Mouse (Mus musculus) brain, embryonic 14.5 days (tissue): Measurements from ENCODE around the gene Mfsd13b. TPM values are rescaled to one million over a fixed set of nuclear protein-coding genes. Genes with fewer than 3 reads are reported as not detected.
"Not testable (repeated sequence)": the region's sequence is repeated elsewhere in the genome, so short reads cannot be mapped to it uniquely, and the experiment has no call there.

ENCODE experiments used
- DNase-seq: peaks from one replicate; pipeline ENCODE4 v3.0.0-alpha.2; 2011; ENCODE audit warnings: low read depth
- CTCF ChIP-seq: fragments of 200-500 bp; IDR thresholded peaks from 2 replicates; pipeline ENCODE4 v1.5.1; 2012; ENCODE audit warnings: inconsistent platforms, mild to moderate bottlenecking, moderate library complexity, borderline replicate concordance; ENCODE audit not compliant: insufficient read depth, insufficient read length; ENCODE audit errors: extremely low read depth
- POLR2A ChIP-seq: fragments of 200-500 bp; IDR thresholded peaks from 2 replicates; pipeline ENCODE4 v1.6.1; 2012; ENCODE audit warnings: mild to moderate bottlenecking, inconsistent platforms, borderline replicate concordance; ENCODE audit not compliant: poor library complexity, insufficient read depth, insufficient read length, severe bottlenecking; ENCODE audit errors: extremely low read depth
- polyA plus RNA-seq: library from polyadenylated mRNA; depleted of rRNA; stranded (reverse); fragments of >200 nt; gene quantifications from 2 replicates; pipeline ENCODE4 v1.2.3, GENCODE M21; 2012

The Mfsd13b gene
- polyA plus RNA-seq, 1 experiment = 0.22 TPM

- no peak for TF ChIP-seq CTCF
- no peak for TF ChIP-seq POLR2A
Measured at GRCm38 (mm10) chr7:121000065-121000822, 17.9 kb downstream of the Mfsd13b start.

GRCm38 (mm10) chr7:121001879-121002278, 19.6 kb downstream of the Mfsd13b start:
- no peak for TF ChIP-seq CTCF
- TF ChIP-seq POLR2A = no peak
- DNase-seq = no peak

More at GRCm38 (mm10) chr7:121000065-121000822, 17.9 kb downstream of the Mfsd13b start:
- DNase-seq = no peak

GRCm38 (mm10) chr7:121002407-121002928, 20.2 kb downstream of the Mfsd13b start:
- DNase-seq = peak; percentile 11
- TF ChIP-seq POLR2A = no peak
- TF ChIP-seq CTCF = no peak

- no peak for DNase-seq
Measured at GRCm38 (mm10) chr7:121003793-121004418, 21.6 kb downstream of the Mfsd13b start.

GRCm38 (mm10) chr7:121011794-121012689, 29.7 kb downstream of the Mfsd13b start:
- TF ChIP-seq POLR2A (no peak), CTCF (no peak)

More at GRCm38 (mm10) chr7:121003793-121004418, 21.6 kb downstream of the Mfsd13b start:
- TF ChIP-seq POLR2A = no peak
- no peak for TF ChIP-seq CTCF

DNA sequence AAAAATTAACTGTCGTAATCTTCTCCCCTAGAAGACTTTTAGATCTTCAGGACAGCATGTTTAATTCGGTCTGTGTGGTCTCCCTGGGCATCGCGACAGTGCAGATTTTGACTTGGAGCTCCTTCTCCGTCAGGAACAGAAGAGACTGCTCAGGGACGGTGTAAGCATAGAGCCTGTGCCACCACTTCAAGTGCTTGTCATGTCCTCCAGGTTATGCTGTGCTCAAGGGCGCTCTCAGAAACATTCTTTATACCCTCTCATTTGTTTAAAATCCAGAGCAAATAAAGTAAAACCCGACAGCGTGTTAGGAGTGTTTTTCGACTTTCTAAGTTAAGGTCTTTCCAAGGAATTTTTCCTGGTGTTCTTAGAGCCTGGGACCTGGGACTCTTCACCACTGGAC, 32.2 kb downstream of the Mfsd13b start:
- DNase-seq = no peak
- TF ChIP-seq CTCF = no peak
- no peak for TF ChIP-seq POLR2A

More at GRCm38 (mm10) chr7:121011794-121012689, 29.7 kb downstream of the Mfsd13b start:
- peak; percentile 56 for DNase-seq

DNA sequence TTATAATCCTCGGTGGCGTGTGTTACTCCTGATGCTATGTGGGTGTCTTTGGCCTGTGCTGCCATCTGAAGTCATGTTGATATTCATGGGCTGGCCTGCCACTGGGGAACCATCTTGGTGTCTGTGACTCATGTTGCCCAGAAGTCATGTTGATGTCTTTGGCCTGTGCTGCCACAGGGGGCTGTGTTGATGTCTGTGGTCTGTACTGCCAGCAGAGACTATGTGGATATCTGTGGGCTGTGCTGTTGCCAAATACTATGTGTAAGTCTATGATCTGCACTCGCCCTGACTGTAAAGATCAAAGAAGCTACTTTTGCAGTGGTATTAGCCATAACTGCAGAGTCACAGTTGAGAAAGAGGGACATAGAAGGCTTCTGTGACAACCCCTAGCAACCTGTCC, 36.5 kb downstream of the Mfsd13b start:
- DNase-seq = no peak
- TF ChIP-seq CTCF = no peak
- no peak for TF ChIP-seq POLR2A

DNA sequence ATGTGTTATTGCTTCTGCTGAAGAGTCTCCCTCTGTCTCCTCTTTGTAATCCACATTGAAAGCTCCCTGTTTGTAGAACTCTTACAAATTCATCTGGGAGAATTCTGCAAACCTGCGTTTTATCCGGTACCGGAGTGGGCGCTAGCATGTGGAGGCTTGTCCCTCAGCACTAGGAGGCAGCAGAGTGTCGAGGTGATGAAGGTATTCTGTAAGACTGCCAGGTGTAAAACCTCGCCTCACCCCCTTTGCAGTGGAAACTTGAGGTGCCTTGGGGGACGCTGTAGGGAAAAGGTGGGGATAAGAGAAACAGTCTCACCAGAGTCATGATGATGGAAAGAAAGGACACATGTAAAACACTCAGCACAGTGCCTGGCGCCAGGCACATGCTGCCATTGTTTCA, 38.0 kb downstream of the Mfsd13b start:
- DNase-seq = no peak

DNA sequence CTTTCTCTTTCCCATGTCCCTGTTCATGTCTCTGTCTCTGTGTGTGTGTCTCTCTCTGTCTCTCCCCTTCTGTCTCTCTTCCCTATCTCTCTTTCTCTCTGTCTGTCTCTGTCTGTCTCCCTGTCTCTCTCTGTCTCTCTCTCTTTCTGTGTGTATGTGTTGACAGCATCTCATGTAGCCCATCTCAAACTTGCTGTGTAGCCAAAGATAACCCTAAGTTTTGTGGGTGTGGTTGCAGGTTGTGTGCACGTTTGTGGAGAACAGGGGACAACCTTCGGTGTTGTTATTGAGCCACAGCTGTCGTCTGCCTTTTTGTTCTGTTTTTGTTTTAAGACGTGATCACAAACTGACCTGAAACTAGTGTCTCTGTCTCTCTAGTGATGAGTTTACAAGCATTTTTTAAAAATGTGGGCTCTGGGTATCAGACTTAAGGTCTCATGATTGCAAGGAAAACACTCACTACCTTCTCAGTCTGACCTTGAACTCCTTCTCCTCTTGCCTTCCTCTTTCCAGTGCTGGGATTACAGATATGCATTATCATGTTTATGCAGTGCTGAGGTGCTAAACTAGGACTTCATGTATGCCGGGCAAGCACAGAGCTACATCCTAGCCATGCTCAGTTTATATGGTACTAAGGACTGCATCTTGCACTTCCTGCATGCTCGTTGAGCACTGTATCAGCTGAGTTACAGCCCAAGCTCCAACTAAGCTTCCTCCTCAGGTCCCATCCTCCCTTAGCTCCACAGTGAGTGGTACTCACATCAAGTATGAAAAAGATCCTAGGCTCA, 43.1 kb downstream of the Mfsd13b start:
- no peak for DNase-seq
- TF ChIP-seq POLR2A (no peak), CTCF (no peak)

More for the DNA sequence above, 38.0 kb downstream of the Mfsd13b start:
- TF ChIP-seq CTCF (no peak), POLR2A (no peak)

- TF ChIP-seq POLR2A (no peak), CTCF (no peak)
- no peak for DNase-seq
Measured at GRCm38 (mm10) chr7:121026300-121026699, 44.0 kb downstream of the Mfsd13b start.

DNA sequence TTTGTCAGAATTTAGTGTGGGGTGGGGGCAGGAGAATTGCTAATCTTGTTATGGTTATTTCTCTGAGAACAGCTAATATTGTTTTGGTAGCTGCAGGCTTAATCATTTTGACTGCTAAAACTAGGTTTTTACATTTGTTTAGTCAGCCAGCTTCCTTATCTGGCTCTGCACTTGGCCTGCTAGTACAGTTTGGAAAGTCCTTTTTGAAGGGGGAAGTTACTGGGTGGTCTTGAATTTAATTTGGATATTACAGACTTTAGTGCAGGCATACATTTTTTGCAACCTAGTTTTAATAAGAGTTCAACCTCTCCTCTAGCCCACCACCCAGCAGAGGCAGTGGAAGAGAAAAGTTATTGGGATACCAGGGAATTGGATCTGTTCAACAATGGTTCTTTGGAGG, 47.6 kb downstream of the Mfsd13b start:
- not testable (repeated sequence) for DNase-seq
